Mouse (Mus musculus): ENCODE measurements around the gene Fancd2.

DNA sequence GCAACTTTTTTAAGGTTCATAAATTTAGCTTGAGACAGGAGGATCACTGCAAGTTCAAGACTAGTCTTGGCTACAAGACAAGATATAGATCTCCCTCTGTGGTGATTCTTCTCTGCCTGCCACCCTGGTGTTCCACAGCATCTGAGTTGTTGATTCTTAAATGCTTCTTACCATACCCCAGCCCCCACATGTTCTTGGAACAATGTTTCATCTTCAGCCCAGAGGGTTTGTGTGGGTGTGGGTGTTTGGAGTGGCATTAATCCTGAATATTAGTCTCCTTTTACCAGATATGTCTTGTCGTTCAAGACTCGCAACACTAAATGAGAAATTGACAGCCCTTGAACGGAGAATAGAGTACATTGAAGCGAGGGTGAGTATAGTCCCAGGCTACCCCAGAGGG lies 84.0 kb downstream of the Fancd2 start:
- TF ChIP-seq CTCF (IDR thresholded peaks at IDR 0.05; ENCODE audit: low read depth, low read length) (no peak), POLR2A (IDR thresholded peaks at IDR 0.05; ENCODE audit: extremely low read depth, insufficient read depth, low read length) (no peak)

Measured in liver, adult 2 months (tissue).